Mouse (Mus musculus): ENCODE measurements around the gene Milr1. TPM values are rescaled to one million over a fixed set of nuclear protein-coding genes. Genes with fewer than 3 reads are reported as not detected.

The Milr1 gene
- polyA plus RNA-seq, 1 experiment from 2014 or later, result 5.1 TPM

GRCm38 (mm10) chr11:106762800-106763185 lies 11.8 kb downstream of the Milr1 start:
- Histone ChIP-seq H3K9ac (replicated peaks) (no peak overlapping the region), H3K27ac (ENCODE audit: low read depth) (peak overlapping the region; percentile 89), H3K36me3 (replicated peaks; ENCODE audit: insufficient read depth, low read length) (peaks cover 26% of the 10 kb centered on the region), H3K4me2 (ENCODE audit: low read depth, low read length) (peak overlapping the region; percentile 11; the same call in 1 of the 2 replicates), H3K4me3 (ENCODE audit: low read depth, low read length) (no peak overlapping the region), H3K4me1 (ENCODE audit: insufficient read depth) (peaks cover 32% of the 10 kb centered on the region), H3K9me3 (ENCODE audit: low read length) (no peaks in the 10 kb centered on the region), H3K27me3 (ENCODE audit: insufficient read depth, low read length) (no peaks in the 10 kb centered on the region)
- 54% methylated on average over 9 of the region's 9 CpGs for WGBS (ENCODE audit: insufficient replicate concordance)
- ATAC-seq, result no peak
- TF ChIP-seq EP300 (IDR thresholded peaks at IDR 0.05; ENCODE audit: low read depth) (no peak), CTCF (IDR thresholded peaks at IDR 0.05; ENCODE audit: low read depth) (no peak)
- DNase-seq, result no peak

DNA sequence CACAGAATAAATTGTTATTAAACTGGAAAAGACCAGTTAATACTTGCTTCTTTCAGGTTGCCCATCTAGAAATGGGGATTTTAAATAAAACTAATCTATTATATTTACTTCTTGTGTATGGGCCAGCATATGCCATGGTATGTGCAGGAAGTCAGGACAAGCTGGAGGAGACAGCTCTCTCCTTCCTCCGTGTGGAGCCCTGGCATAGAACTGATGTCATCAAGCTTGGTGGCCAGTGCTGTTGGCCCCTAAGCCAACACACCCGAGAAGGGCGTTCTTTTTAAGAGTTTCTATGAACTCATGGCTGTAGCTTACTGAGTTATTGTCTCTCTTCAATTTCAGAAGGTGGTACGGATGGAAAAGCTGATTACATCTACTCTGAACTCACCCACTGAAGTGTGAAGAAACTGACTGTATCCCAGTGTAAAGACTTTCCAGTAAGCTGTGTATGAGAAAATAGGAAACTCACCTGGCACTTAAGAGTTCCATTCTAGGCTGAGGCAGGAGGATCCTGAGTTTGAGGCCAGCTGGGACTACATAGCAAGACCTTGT lies 15.7 kb downstream of the Milr1 start:
- H3K36me3 ChIP-seq (replicated peaks; ENCODE audit: insufficient read depth, low read length), result peaks cover 53% of the 10 kb centered on the region
- TF ChIP-seq EP300 (IDR thresholded peaks at IDR 0.05; ENCODE audit: low read depth), result no peak
- TF ChIP-seq CTCF (IDR thresholded peaks at IDR 0.05; ENCODE audit: low read depth), result no peak
- ATAC-seq (no peak), DNase-seq (no peak)
- no peak overlapping the region for H3K4me3 ChIP-seq (ENCODE audit: low read depth, low read length)
- no peak overlapping the region for H3K9ac ChIP-seq (replicated peaks)
- WGBS (ENCODE audit: insufficient replicate concordance), result 82% methylated on average over 4 of the region's 4 CpGs
- no peak overlapping the region for H3K27ac ChIP-seq (ENCODE audit: low read depth)
- no peak overlapping the region for H3K4me2 ChIP-seq (ENCODE audit: low read depth, low read length)
- H3K27me3 ChIP-seq (ENCODE audit: insufficient read depth, low read length), result no peaks in the 10 kb centered on the region
- H3K4me1 ChIP-seq (ENCODE audit: insufficient read depth), result peaks cover 13% of the 10 kb centered on the region
- H3K9me3 ChIP-seq (ENCODE audit: low read length), result peaks cover 3% of the 10 kb centered on the region; the same call in 1 of the 2 replicates

DNA sequence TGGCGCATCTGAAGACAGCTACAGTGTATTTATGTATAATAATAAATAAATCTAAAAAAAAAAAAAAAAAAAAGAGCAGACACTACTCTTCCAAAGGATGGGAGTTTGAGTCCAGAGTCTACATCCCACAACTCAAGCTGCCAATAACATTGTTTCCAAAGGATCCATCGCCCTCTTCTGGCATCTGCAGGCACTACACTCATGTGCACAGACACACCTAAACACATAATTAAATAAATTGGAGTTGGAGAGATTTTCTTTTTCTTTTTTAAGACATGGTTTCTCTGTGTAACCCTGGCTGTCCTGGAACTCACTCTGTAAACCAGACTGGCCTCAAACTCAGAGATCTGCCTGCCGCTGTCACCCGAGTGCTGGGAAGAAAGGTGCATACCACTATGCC lies 16.5 kb downstream of the Milr1 start:
- Histone ChIP-seq H3K9me3 (ENCODE audit: low read length) (peaks cover 3% of the 10 kb centered on the region; the same call in 1 of the 2 replicates), H3K36me3 (replicated peaks; ENCODE audit: insufficient read depth, low read length) (peaks cover 58% of the 10 kb centered on the region), H3K4me2 (ENCODE audit: low read depth, low read length) (no peak overlapping the region), H3K27ac (ENCODE audit: low read depth) (no peak overlapping the region), H3K4me3 (ENCODE audit: low read depth, low read length) (no peak overlapping the region), H3K27me3 (ENCODE audit: insufficient read depth, low read length) (no peaks in the 10 kb centered on the region), H3K9ac (replicated peaks) (no peak overlapping the region), H3K4me1 (ENCODE audit: insufficient read depth) (peaks cover 9% of the 10 kb centered on the region; the same call in 1 of the 2 replicates)
- ATAC-seq (no peak), DNase-seq (no peak)
- TF ChIP-seq EP300 (IDR thresholded peaks at IDR 0.05; ENCODE audit: low read depth), result no peak
- peak; percentile 48 for TF ChIP-seq CTCF (IDR thresholded peaks at IDR 0.05; ENCODE audit: low read depth)
- WGBS (ENCODE audit: insufficient replicate concordance), result 82% methylated on average over 4 of the region's 4 CpGs

- Histone ChIP-seq H3K36me3 (replicated peaks; ENCODE audit: insufficient read depth, low read length) (peaks cover 81% of the 10 kb centered on the region), H3K27me3 (ENCODE audit: insufficient read depth, low read length) (no peaks in the 10 kb centered on the region), H3K9me3 (ENCODE audit: low read length) (peaks cover 3% of the 10 kb centered on the region; the same call in 1 of the 2 replicates), H3K27ac (ENCODE audit: low read depth) (no peak overlapping the region), H3K4me3 (ENCODE audit: low read depth, low read length) (no peak overlapping the region), H3K4me1 (ENCODE audit: insufficient read depth) (no peaks in the 10 kb centered on the region), H3K4me2 (ENCODE audit: low read depth, low read length) (no peak overlapping the region), H3K9ac (replicated peaks) (no peak overlapping the region)
- no peak for TF ChIP-seq EP300 (IDR thresholded peaks at IDR 0.05; ENCODE audit: low read depth)
- TF ChIP-seq CTCF (IDR thresholded peaks at IDR 0.05; ENCODE audit: low read depth), result peak; percentile 77
- no peak for ATAC-seq
- DNase-seq, result peak; percentile 67
- 72% methylated on average over 9 of the region's 9 CpGs for WGBS (ENCODE audit: insufficient replicate concordance)
These were observed 19.4 kb downstream of the Milr1 start for GRCm38 (mm10) chr11:106770195-106770974.

DNA sequence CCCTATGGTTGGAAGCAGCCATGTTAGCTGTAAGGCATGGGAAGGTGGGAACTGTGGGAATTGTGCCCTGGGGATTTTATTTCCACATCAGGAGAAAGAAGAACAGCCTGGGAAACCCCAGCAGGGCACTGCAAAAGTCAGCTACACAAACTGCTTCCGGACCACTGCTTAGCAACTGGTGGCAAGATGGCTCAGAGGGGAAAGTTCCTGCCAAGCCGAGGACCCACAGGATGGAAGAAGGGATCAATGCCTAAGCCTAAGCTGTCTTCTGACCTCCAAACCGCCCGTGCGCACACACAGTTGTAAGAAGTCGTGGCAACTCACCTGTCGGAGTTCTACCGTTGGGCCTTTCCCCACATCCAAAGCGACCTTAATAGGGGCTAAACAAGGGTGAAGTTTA lies 22.0 kb downstream of the Milr1 start:
- H3K4me3 ChIP-seq (ENCODE audit: low read depth, low read length), result no peak overlapping the region
- H3K9me3 ChIP-seq (ENCODE audit: low read length), result peaks cover under 1% of the 10 kb centered on the region; the same call in 1 of the 2 replicates
- H3K9ac ChIP-seq (replicated peaks), result no peak overlapping the region
- DNase-seq (no peak), ATAC-seq (no peak)
- H3K27ac ChIP-seq (ENCODE audit: low read depth), result no peak overlapping the region
- no peak for TF ChIP-seq CTCF (IDR thresholded peaks at IDR 0.05; ENCODE audit: low read depth)
- H3K4me2 ChIP-seq (ENCODE audit: low read depth, low read length), result no peak overlapping the region
- peaks cover 6% of the 10 kb centered on the region; the same call in 1 of the 2 replicates for H3K4me1 ChIP-seq (ENCODE audit: insufficient read depth)
- no peaks in the 10 kb centered on the region for H3K27me3 ChIP-seq (ENCODE audit: insufficient read depth, low read length)
- H3K36me3 ChIP-seq (replicated peaks; ENCODE audit: insufficient read depth, low read length), result peaks cover 71% of the 10 kb centered on the region
- WGBS (ENCODE audit: insufficient replicate concordance), result 90% methylated on average over 9 of the region's 9 CpGs

- Histone ChIP-seq H3K27ac (ENCODE audit: low read depth) (peak overlapping the region; percentile 65; the same call in 1 of the 2 replicates), H3K27me3 (ENCODE audit: insufficient read depth, low read length) (no peaks in the 10 kb centered on the region), H3K9ac (replicated peaks) (no peak overlapping the region), H3K36me3 (replicated peaks; ENCODE audit: insufficient read depth, low read length) (peaks cover 62% of the 10 kb centered on the region), H3K4me1 (ENCODE audit: insufficient read depth) (peaks cover 15% of the 10 kb centered on the region), H3K4me3 (ENCODE audit: low read depth, low read length) (no peak overlapping the region), H3K4me2 (ENCODE audit: low read depth, low read length) (peak overlapping the region; percentile 88), H3K9me3 (ENCODE audit: low read length) (no peaks in the 10 kb centered on the region)
- TF ChIP-seq EP300 (IDR thresholded peaks at IDR 0.05; ENCODE audit: low read depth) (no peak), CTCF (IDR thresholded peaks at IDR 0.05; ENCODE audit: low read depth) (no peak)
- ATAC-seq (no peak), DNase-seq (no peak)
- WGBS (ENCODE audit: insufficient replicate concordance), result 60% methylated on average over 4 of the region's 4 CpGs
These were observed 25.9 kb downstream of the Milr1 start for GRCm38 (mm10) chr11:106776960-106777359.
